Mouse (Mus musculus) spleen, postnatal 14 days (tissue): ENCODE measurements around the gene Gm6676.
"Not testable (repeated sequence)": the region's sequence is repeated elsewhere in the genome, so short reads cannot be mapped to it uniquely, and the experiment has no call there.

Source experiments
- DNase-seq, 2 experiments: peaks; one replicate each; pipeline ENCODE4 v3.0.0; 2021 to 2022; ENCODE audit warnings: low spot score in 2 of 2

Gm6676 gene

GRCm38 (mm10) chr14:7125312-7125711 is at the start of gene Gm6676:
Gene Gm6676 (minus strand): TSS chr14:7125412.
- DNase-seq, result not testable (repeated sequence)

- peak in 1 of 2 experiments; percentile 0 for DNase-seq
These were observed 49.3 kb upstream of the Gm6676 start, which contains the start of gene Gm3512 for GRCm38 (mm10) chr14:7174483-7174971. Gene Gm3512 (minus strand): TSS chr14:7174533.

GRCm38 (mm10) chr14:7105124-7105802 is 19.9 kb downstream of the Gm6676 start:
- not testable (repeated sequence) for DNase-seq

- not testable (repeated sequence) for DNase-seq
These were observed 24.7 kb downstream of the Gm6676 start, which contains the start of gene Gm3696 for GRCm38 (mm10) chr14:7100521-7100920. Gene Gm3696 (minus strand): TSS chr14:7100621.
